Mouse (Mus musculus): ENCODE results near the gene Znrd1. TPM values are rescaled to one million over a fixed set of nuclear protein-coding genes. Genes with fewer than 3 reads are reported as not detected.
A peak's percentile ranks its signal among the peaks of the same experiment; 100 is the strongest.

The Znrd1 gene
- total RNA-seq, 2 experiments from 2014 or later = 44.2 to 45.0 TPM

GRCm38 (mm10) chr17:36971172-36971850 is 13.0 kb upstream of the Znrd1 start:
- DNase-seq = no peak

DNA sequence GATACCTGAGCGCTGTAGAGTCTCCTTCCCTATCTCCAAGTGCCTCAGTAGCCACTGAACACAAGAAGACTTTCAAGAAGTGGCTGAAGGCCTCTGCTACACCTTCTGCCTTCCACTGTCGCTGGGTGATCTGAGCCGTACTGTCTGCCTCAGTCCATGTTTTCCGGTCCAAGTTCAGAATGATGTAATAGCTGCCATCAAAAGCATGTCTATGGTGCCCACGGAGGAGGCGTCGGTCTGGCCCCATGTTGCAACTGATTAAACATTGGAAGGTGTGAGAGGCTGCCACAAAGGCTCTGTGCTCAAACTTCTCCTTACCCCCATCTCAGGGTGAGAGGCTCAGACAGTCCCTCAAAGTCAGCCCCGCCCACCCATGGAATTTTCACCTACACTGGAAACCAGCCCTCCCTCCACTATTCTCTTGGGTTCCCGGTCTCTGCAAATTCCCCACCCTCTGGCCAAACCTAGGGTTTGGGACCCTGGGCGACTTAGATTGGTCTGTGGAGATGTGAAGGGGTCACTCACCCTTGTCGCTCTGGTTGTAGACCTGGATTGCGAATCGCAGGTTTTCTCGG is 12.0 kb upstream of the Znrd1 start:
- no peak for DNase-seq

DNA sequence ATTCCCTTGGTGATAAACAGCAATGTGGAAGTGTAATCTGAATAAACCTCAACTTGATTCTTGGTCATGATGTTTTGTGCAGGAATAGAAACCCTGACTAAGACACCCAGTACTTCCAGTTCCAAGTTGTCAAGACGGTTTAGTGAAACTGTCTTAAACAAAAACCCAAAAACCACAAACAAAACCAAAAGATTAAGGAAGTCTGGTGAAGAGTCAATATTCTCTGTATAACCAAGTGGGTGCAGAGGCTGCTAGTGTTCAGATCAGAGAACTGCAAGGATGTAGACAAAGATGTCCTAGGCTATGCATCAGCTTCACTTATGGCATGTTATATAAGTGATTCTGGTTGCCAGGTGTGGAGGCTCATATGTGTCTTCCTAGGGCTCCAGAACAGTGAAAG is 8.5 kb upstream of the Znrd1 start:
- DNase-seq = no peak

DNA sequence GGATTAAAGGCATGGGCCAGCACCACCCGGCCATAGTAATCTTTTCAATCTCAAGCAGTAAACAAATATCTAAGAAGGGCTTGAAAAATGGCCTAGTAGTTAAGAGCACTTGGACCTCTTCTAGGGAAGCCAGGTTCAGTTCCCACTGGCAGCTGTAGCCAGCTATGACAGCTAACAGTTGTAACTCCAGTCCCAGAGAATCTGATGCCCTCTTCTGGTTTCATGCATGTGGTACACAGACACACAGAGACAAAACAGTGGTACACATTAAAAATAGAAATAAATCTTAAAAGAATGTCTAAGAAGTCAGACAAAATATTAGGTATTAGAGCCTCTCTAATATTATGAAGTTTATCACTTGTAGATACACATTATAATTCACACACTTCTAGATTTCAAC is 2.8 kb upstream of the Znrd1 start:
- no peak for DNase-seq

DNA sequence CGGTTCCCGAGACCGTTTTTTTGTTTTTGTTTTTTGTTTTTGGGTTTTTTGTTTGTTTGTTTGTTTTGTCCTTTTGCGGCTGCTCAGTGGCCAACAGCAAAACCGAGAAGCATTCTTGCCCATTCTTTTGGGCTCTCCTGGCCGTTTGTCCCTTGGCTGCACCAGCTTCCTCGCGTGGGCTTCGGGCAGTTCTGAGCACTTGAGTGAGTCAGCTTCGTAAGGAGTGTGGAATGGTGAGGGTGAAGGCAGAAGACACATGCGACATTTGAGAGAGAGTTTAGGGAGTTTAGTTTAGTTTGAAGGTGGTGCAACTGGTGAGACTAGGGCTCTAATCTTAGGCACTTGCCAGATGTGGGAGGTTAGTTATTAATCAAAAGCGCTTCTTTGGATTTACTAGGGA is 525 bp upstream of the Znrd1 start:
- peak in 1 of 2 experiments; percentile 19 for DNase-seq

GRCm38 (mm10) chr17:36953062-36953461 is 5.3 kb downstream of the Znrd1 start:
- no peak for DNase-seq

DNA sequence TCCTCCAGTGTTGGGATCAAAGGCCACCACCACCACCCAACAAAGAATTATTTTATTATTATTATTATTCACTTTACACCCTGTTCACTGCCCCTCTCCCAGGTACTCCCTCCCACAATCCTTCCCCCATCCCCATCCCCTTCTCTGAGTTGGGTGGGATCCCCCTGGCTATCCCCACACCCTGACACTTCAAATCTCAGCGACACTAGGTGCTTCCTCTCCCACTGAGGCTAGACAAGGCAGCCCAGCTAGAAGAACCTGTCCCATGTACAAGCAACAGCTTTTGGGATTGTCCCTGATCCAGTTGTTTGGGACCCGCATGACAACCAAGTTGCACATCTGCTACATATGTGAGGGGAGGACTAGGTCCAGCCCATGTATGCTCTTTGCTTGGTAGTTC is 5.7 kb downstream of the Znrd1 start:
- no peak for DNase-seq

- DNase-seq = peak; percentile 96 to 97
These were observed 7.1 kb downstream of the Znrd1 start, which contains the start of gene Ppp1r11 for GRCm38 (mm10) chr17:36950981-36951947. TSS of gene Ppp1r11 (minus strand) at chr17:36951741.

DNA sequence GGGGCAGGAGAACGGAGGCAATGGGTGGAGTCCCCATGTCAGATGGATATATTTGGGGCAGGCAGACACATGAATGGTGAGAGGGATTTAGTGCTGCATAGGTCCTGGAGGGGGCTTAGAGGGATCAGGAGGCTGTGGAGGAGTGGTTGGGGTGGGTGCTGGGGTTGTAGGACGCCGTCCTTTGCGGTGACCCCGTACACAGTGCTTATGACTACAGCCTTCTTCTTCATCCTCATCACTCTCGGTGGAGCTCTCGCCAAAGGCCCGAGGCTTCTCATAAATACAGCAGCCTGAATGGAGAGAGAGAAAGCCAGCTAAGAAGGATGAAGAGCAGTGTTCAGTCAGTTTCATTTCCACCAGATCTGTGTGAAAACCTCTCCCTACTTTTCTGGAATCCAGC is 9.1 kb downstream of the Znrd1 start:
- no peak for DNase-seq

DNA sequence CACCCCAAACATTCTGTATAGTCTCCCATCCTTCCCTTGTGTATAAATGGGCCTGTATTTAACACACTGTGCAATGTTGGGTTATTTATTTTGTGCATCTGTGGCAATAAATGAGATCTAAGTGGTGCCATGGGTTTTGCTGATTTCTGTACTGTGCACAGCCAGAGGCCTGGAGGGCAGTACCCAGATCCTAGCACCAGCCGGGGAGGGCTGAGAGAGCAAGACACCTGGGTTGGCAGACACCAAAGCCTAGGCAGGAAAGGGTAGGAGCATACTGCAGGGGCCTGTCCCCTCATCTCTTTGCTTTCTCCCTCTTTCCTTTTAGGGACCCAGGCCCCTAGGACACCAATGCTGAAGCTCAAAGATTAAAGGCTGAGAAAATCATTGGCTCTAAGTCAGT is 10.1 kb downstream of the Znrd1 start:
- no peak for DNase-seq

DNA sequence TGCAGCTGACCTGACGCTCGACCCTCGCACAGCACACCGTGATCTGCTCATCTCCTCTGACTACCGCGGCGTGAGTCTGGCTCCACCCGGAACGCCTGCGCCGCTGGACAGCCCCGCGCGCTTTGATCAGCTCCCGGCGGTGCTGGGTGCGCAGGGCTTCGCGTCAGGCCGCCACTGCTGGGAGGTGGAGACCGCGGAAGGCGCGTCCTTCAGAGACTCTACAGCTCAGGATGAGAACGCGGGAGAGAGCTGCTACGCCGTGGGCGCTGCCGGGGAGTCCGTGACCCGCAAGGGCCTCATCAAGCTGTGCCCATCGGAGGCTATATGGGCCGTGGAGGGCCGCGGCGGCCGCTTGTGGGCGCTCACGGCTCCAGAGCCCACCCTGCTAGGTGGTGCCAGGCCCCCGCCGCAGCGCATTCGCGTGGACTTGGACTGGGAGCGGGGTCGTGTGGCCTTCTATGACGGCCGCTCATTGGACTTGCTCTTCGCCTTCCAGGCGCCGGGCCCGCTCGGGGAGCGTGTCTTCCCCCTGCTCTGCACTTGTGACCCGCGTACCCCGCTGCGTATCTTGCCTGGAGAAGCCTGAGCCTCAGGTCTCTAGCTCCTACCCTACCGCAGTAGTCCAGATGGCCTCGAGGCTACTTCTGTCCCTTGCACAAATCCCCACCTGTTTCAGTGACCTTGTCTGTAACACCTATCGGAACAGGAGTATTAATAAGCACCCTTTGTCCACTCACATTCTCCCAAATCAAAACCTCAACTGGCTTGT is 11.1 kb downstream of the Znrd1 start:
- DNase-seq = peak; percentile 81 to 82

DNA sequence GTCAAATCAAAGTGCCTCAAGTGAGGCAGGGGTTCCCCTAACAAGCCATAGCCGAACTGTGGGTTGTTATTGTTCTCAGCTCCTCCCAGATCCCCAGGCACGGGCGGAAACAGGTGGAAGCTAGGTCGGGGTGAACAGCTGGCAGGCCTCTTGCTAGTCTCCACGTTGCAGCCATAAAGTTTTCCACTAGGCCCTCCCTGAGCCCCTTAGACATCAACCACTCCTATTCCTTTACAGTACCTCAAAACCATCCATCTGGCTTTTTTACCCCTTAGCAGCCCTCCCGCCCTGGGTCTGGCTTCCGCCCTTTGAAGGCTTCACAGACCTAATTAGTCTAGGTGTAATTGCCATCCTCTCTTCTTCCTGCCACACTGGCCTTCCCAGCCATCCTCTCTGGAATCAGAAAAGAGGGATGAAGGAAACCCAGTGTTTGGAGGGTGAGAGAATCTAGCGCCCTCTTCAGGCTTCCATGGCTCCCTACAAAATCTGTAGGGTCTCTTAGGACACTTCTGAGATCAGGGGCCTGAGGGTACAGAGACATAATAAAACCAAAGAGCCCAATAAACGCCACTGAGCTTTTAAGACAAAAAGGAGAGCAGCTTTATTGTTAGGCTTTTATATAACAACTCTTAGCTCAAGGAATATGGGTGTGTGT is 14.1 kb downstream of the Znrd1 start:
- DNase-seq = no peak

- DNase-seq = no peak
These were observed 14.7 kb downstream of the Znrd1 start for GRCm38 (mm10) chr17:36943691-36944090.

GRCm38 (mm10) chr17:36942791-36943471 is 15.4 kb downstream of the Znrd1 start, which contains the start of gene Rnf39:
TSS of gene Rnf39 (plus strand) at chr17:36942918.
- no peak for DNase-seq

DNA sequence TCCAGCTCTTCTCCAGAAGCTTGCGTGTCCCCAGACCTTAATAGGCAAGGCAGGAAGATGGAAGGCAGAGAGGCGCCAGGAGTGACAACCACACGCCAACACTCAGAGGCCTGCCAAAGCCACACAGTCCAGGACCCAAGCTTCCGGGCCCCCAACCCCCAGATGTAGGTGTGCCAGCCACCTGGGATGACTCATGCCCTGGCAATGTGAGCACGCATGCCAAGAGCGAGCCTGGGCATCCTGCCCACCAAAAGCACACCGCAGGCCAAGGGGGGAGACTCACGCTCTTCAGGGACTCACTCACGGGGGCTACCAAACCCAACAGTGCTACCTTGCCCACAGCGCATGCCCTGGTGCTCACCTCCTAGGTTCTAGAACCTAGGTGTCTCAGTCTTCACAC is 16.0 kb downstream of the Znrd1 start:
- DNase-seq = peak; percentile 20 to 58

- peak; percentile 69 to 89 for DNase-seq
These were observed 20.3 kb downstream of the Znrd1 start for GRCm38 (mm10) chr17:36938056-36938455.

DNA sequence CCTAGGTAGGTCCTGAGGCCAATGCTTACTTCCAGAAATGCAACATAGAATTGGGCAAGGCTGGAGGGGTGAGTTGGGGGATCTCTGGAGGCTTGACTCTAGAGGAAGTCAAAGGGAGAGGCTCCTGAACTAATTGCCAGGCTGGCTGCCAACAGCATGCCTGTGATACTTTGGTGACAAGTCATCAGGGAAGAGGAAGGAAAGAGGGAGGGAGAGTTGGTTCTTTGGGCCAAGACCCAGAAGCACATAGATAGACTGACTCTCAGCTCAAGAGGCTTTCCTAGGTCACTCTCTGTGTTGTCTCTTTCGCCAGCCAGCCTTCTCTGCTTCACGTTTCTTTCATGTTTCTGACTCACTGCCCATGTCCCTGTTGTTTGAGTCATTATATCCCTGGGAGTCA is 26.6 kb downstream of the Znrd1 start:
- peak; percentile 46 to 53 for DNase-seq

DNA sequence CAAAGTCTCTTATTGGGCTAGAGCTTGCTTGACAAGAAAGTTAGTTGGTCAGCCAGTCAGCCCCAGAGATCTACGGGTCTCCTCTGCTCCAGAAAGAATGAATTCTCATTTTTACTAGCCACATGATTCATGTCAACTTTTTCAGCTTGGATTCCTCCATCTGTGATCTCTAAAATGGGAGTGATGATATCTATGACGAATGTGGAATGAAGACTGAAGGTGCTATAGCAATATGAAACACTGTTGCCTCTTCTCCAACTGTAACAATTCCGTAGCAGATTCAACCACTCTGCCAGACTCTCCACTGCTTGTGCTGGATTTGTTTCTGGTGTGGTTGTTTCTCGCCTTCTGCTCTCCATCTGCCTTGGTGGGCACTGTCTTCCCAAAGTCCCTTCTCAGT is 27.2 kb downstream of the Znrd1 start:
- no peak for DNase-seq

DNA sequence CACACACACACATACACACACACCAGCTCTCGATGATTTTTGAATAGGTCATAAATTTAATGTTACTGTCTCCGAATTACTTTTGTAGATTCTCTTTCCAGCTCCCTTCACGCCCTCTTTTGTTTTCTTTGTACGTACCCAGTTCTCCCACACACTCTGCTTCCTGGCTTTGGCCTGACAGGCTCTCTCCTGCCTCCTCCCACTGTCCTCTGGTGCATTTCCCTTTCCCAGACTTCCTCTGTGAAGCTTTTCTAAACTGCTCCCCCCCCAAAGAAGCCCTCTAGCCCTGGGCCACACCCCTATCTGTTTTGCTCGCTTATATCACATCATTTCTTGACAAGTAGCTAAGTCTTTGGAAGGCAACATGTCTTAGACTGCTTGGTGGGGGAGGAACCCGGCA is 28.1 kb downstream of the Znrd1 start:
- DNase-seq = no peak

DNA sequence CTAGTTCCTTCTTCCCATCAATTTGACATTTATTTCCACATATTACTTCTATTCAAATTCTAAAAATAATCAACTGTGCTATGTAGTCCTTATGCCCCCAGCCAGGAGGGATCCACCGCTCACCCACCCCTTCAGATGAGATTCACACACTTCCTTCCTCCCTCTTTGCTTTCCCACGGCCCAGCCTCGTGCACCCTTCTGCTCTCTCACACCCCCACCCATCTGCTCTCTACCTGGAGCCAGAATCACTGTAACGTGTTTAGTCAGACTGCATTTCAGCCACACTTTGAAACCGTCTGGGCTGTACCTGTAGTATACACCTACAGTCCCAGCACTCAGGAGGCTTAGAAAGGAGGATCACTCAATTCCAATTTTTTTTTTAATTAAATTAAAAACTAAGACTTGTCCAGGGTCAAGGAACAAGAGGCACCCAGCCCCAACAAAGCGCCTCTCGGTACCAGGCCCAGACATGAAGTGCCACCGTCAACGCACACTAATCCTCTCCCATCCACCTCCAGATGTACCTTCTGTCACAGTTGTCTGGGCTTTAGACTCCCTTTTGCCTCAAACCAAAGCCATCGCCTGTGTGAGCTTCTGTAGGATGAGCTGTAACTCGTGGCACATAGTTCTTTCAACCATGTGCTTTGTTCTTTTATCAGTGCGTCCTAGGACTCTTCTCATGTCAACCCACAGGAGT is 29.0 kb downstream of the Znrd1 start:
- no peak for DNase-seq
